Mouse (Mus musculus) myocyte (in vitro differentiated cells): Measurements from ENCODE around the gene Pgam2.
A peak's percentile ranks its signal among the peaks of the same experiment; 100 is the strongest.

Experiments
- CEBPB ChIP-seq: IDR thresholded peaks from 2 replicates; pipeline ENCODE4 v1.6.1; 2011; ENCODE audit warnings: mild to moderate bottlenecking, moderate library complexity; ENCODE audit not compliant: poor library complexity, insufficient read depth, severe bottlenecking
- MAX ChIP-seq: IDR thresholded peaks from one replicate; pipeline ENCODE4 v1.6.1; 2011; ENCODE audit warnings: low read depth, mild to moderate bottlenecking, control low read depth
- MYOD1 ChIP-seq, 3 experiments: IDR thresholded peaks; one replicate each; pipeline ENCODE4 v1.6.1; 2011; ENCODE audit warnings: control low read depth in 2 of 3, low read depth in 2 of 3, mild to moderate bottlenecking in 2 of 3, moderate library complexity in 1 of 3; ENCODE audit not compliant: insufficient read length in 2 of 3, control insufficient read depth in 1 of 3
- POLR2A ChIP-seq: IDR thresholded peaks from one replicate; pipeline ENCODE4 v1.6.1; 2011; ENCODE audit warnings: low read depth, mild to moderate bottlenecking, control low read depth, moderate library complexity; ENCODE audit not compliant: insufficient read length
- POLR2AphosphoS2 ChIP-seq: IDR thresholded peaks from one replicate; pipeline ENCODE4 v1.6.1; 2011; ENCODE audit warnings: low read depth, control low read depth; ENCODE audit not compliant: insufficient read length
- REST ChIP-seq: IDR thresholded peaks from one replicate; pipeline ENCODE4 v1.6.1; 2011; ENCODE audit warnings: mild to moderate bottlenecking, control low read depth, moderate library complexity; ENCODE audit not compliant: insufficient read depth, insufficient read length
- TCF12 ChIP-seq: IDR thresholded peaks from one replicate; pipeline ENCODE4 v1.6.1; 2011; ENCODE audit warnings: mild to moderate bottlenecking, control low read depth; ENCODE audit not compliant: poor library complexity, insufficient read depth, severe bottlenecking
- USF1 ChIP-seq: IDR thresholded peaks from one replicate; pipeline ENCODE4 v1.6.1; 2011; ENCODE audit warnings: low read depth, mild to moderate bottlenecking, control low read depth, moderate library complexity

GRCm38 (mm10) chr11:5799621-5800490, 3.7 kb downstream of the Pgam2 start:
- TF ChIP-seq POLR2AphosphoS2 (peak; percentile 7), MAX (no peak), POLR2A (peak; percentile 9), TCF12 (no peak), USF1 (no peak), REST (no peak), MYOD1 (IDR thresholded peaks at IDR 0.05; ENCODE audit: control insufficient read depth in 1 of 3, insufficient read length in 2 of 3, low read depth in 2 of 3) (no peak), CEBPB (no peak)
